Mouse (Mus musculus) forebrain, embryonic 16.5 days (tissue): ENCODE measurements around the gene Pltp. TPM values are rescaled to one million over a fixed set of nuclear protein-coding genes. Genes with fewer than 3 reads are reported as not detected.
"Not testable (repeated sequence)": the region's sequence is repeated elsewhere in the genome, so short reads cannot be mapped to it uniquely, and the experiment has no call there.

Experiments used
- ATAC-seq: fragments of 200-750 bp; cut with Nextera tagmentation; 2 replicates; pipeline ENCODE4 v1.8.0; 2017; ENCODE audit warnings: mild to moderate bottlenecking, moderate library complexity
- H3K27ac ChIP-seq: fragments of 300-500 bp; sonication (generic); 2 replicates; pipeline ENCODE4 v1.5.1; 2014; ENCODE audit warnings: low read length, control low read depth
- H3K27me3 ChIP-seq: fragments of 300-500 bp; sonication (generic); replicated peaks from 2 replicates; pipeline ENCODE4 v1.6.1; 2014; ENCODE audit warnings: low read length; ENCODE audit not compliant: control insufficient read depth, insufficient read depth
- H3K36me3 ChIP-seq: fragments of 300-500 bp; sonication (generic); 2 replicates; pipeline ENCODE4 v1.6.1; 2014; ENCODE audit not compliant: control insufficient read depth, insufficient read depth
- H3K4me1 ChIP-seq: fragments of 300-500 bp; sonication (generic); replicated peaks from 2 replicates; pipeline ENCODE4 v1.6.1; 2014; ENCODE audit warnings: low read length; ENCODE audit not compliant: control insufficient read depth, insufficient read depth
- H3K4me2 ChIP-seq: fragments of 300-500 bp; sonication (generic); 2 replicates; pipeline ENCODE4 v1.6.1; 2014; ENCODE audit warnings: mild to moderate bottlenecking, low read length, control low read depth
- H3K4me3 ChIP-seq: fragments of 300-500 bp; sonication (generic); replicated peaks from 2 replicates; pipeline ENCODE4 v1.5.1; 2014; ENCODE audit warnings: mild to moderate bottlenecking, low read length, control low read depth
- H3K9ac ChIP-seq: fragments of 300-500 bp; sonication (generic); replicated peaks from 2 replicates; pipeline ENCODE4 v1.6.1; 2014; ENCODE audit warnings: low read depth, low read length, control low read depth
- H3K9me3 ChIP-seq: fragments of 300-500 bp; sonication (generic); 2 replicates; pipeline ENCODE4 v1.6.1; 2016; ENCODE audit warnings: low read length; ENCODE audit not compliant: control insufficient read depth
- WGBS: fragments of 180-500 bp; shearing (Covaris S2); extraction: QIAGEN DNeasy Blood & Tissue Kit; methylation state at CpG from one replicate; pipeline ENCODE4 v1.1.7; 2014; 5-methylcytosine and 5-hydroxymethylcytosine counted together
- polyA plus RNA-seq: library from polyadenylated mRNA; unstranded; fragments of >200 nt; fragmentation: Nextera tagmentation; extraction: Ambion mirVana; gene quantifications from 2 replicates; pipeline ENCODE4 v1.2.1, GENCODE M21; 2015

Pltp gene
- polyA plus RNA-seq, 1 experiment from 2014 or later = 45.7 TPM

- Histone ChIP-seq H3K4me1 (peaks cover 21% of the 10 kb centered on the region), H3K27me3 (peaks cover 18% of the 10 kb centered on the region), H3K9ac (no peak overlapping the region), H3K36me3 (no peaks in the 10 kb centered on the region), H3K27ac (no peak overlapping the region), H3K4me3 (no peak overlapping the region), H3K4me2 (no peak overlapping the region), H3K9me3 (no peaks in the 10 kb centered on the region)
- no peak for ATAC-seq
- 64% methylated on average over 9 of the region's 9 CpGs for WGBS
Observed at GRCm38 (mm10) chr2:164859640-164860432, 2.3 kb upstream of the Pltp start.

- Histone ChIP-seq H3K4me1 (peaks cover 21% of the 10 kb centered on the region), H3K9ac (no peak overlapping the region), H3K9me3 (no peaks in the 10 kb centered on the region), H3K27me3 (peaks cover 22% of the 10 kb centered on the region), H3K4me2 (no peak overlapping the region), H3K4me3 (no peak overlapping the region), H3K27ac (no peak overlapping the region), H3K36me3 (no peaks in the 10 kb centered on the region)
- WGBS = 52% methylated on average over 2 of the region's 2 CpGs
- no peak for ATAC-seq
Observed at GRCm38 (mm10) chr2:164859155-164859554, 1.6 kb upstream of the Pltp start.

GRCm38 (mm10) chr2:164857842-164858553 lies 487 bp upstream of the Pltp start:
- no peak overlapping the region for H3K27ac ChIP-seq
- H3K27me3 ChIP-seq = peaks cover 24% of the 10 kb centered on the region
- WGBS = 3% methylated on average over 19 of the region's 19 CpGs
- H3K4me1 ChIP-seq = peaks cover 21% of the 10 kb centered on the region
- H3K9me3 ChIP-seq = no peaks in the 10 kb centered on the region
- peak overlapping the region; percentile 45 for H3K4me3 ChIP-seq
- H3K9ac ChIP-seq = no peak overlapping the region
- H3K36me3 ChIP-seq = no peaks in the 10 kb centered on the region
- ATAC-seq = no peak
- peak overlapping the region; percentile 67 for H3K4me2 ChIP-seq

GRCm38 (mm10) chr2:164856309-164857100 lies 1.0 kb downstream of the Pltp start:
- Histone ChIP-seq H3K4me3 (peak overlapping the region; percentile 45), H3K27ac (no peak overlapping the region), H3K9me3 (no peaks in the 10 kb centered on the region), H3K4me2 (peak overlapping the region; percentile 67), H3K9ac (peak overlapping the region; percentile 44), H3K36me3 (no peaks in the 10 kb centered on the region), H3K4me1 (peaks cover 14% of the 10 kb centered on the region), H3K27me3 (peaks cover 24% of the 10 kb centered on the region)
- ATAC-seq = peak; percentile 30; the same call in 1 of the 2 replicates
- WGBS = under 1% methylated on average over 42 of the region's 42 CpGs

GRCm38 (mm10) chr2:164855572-164855971 lies 1.9 kb downstream of the Pltp start:
- H3K4me2 ChIP-seq = not testable (repeated sequence)
- peaks cover 24% of the 10 kb centered on the region for H3K27me3 ChIP-seq

GRCm38 (mm10) chr2:164850061-164850460 lies 7.5 kb downstream of the Pltp start:
- Histone ChIP-seq H3K27me3 (peaks cover 6% of the 10 kb centered on the region; the same call in 1 of the 2 replicates), H3K9me3 (no peaks in the 10 kb centered on the region)
- WGBS = 89% methylated on average over 8 of the region's 8 CpGs

More at GRCm38 (mm10) chr2:164855572-164855971, 1.9 kb downstream of the Pltp start:
- not testable (repeated sequence) for H3K36me3 ChIP-seq, H3K4me3 ChIP-seq, ATAC-seq, H3K9me3 ChIP-seq, H3K9ac ChIP-seq, H3K27ac ChIP-seq
- WGBS = 82% methylated on average over 5 of the region's 5 CpGs
- peaks cover 14% of the 10 kb centered on the region for H3K4me1 ChIP-seq

GRCm38 (mm10) chr2:164845782-164846181 lies 11.7 kb downstream of the Pltp start:
- no peaks in the 10 kb centered on the region for H3K36me3 ChIP-seq
- H3K9ac ChIP-seq = no peak overlapping the region
- no peak for ATAC-seq
- H3K27ac ChIP-seq = no peak overlapping the region
- H3K4me1 ChIP-seq = no peaks in the 10 kb centered on the region
- no peak overlapping the region for H3K4me3 ChIP-seq
- no peaks in the 10 kb centered on the region for H3K27me3 ChIP-seq
- no peaks in the 10 kb centered on the region for H3K9me3 ChIP-seq
- 52% methylated on average over 3 of the region's 3 CpGs for WGBS
- no peak overlapping the region for H3K4me2 ChIP-seq

More at GRCm38 (mm10) chr2:164850061-164850460, 7.5 kb downstream of the Pltp start:
- Histone ChIP-seq H3K4me1 (no peaks in the 10 kb centered on the region), H3K9ac (no peak overlapping the region), H3K36me3 (no peaks in the 10 kb centered on the region), H3K4me2 (no peak overlapping the region), H3K27ac (no peak overlapping the region), H3K4me3 (no peak overlapping the region)
- ATAC-seq = no peak

- Histone ChIP-seq H3K27ac (no peak overlapping the region), H3K27me3 (no peaks in the 10 kb centered on the region), H3K9ac (no peak overlapping the region), H3K36me3 (peaks cover 2% of the 10 kb centered on the region; the same call in 1 of the 2 replicates), H3K4me2 (no peak overlapping the region), H3K4me1 (peaks cover 20% of the 10 kb centered on the region), H3K9me3 (no peaks in the 10 kb centered on the region), H3K4me3 (no peak overlapping the region)
- ATAC-seq = no peak
- 95% methylated on average over 4 of the region's 4 CpGs for WGBS
Observed at GRCm38 (mm10) chr2:164835164-164835563, 22.3 kb downstream of the Pltp start.

- Histone ChIP-seq H3K9ac (peak overlapping the region; percentile 86; the same call in 1 of the 2 replicates), H3K36me3 (peaks cover 1% of the 10 kb centered on the region; the same call in 1 of the 2 replicates), H3K27ac (no peak overlapping the region), H3K4me1 (peaks cover 20% of the 10 kb centered on the region), H3K4me3 (peak overlapping the region; percentile 82), H3K9me3 (no peaks in the 10 kb centered on the region), H3K27me3 (no peaks in the 10 kb centered on the region), H3K4me2 (peak overlapping the region; percentile 98)
- no peak for ATAC-seq
- 48% methylated on average over 8 of the region's 8 CpGs for WGBS
Observed at GRCm38 (mm10) chr2:164834531-164834930, 23.0 kb downstream of the Pltp start.
